Comparison of ENCODE assay signal across 20 mouse cellular contexts in the genomic region with DNA sequence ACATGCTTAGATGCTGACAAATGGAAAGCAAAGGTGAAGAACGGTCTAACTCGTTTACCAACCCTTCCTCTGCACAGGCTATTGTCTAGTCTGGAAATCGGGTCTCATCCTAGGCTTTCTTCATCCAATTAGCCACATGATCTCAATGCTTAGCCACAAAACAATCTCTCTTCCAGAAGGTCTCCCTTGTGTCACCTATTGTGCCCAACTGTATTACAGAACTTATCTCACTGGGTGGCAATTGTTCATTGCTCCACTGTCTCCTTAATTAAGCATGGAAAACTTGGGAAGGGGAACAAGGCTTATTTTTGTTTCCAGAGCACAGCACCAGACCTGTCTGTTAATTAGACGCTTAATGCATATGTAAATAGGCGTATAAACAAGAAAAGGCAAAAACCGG. TPM values are rescaled to one million over a fixed set of nuclear protein-coding genes. Genes with fewer than 3 reads are reported as not detected.
DNase-seq lines count a peak whose midpoint lies in the region; ATAC-seq and TF ChIP-seq lines count a peak whose summit lies in the region.
"Had no signal": no experiment of that assay in that cellular context is flagged by ENCODE, and none has a peak within 500 bp of the region (broad histone marks: within the 10 kb centered on the region; RNA-seq: fewer than 3 reads in every experiment).

No protein-coding gene starts in this region.

- no peak overlapping the region for H3K4me3 ChIP-seq in forebrain, embryonic 13.5 days
- H3K4me3 ChIP-seq in forebrain, embryonic 15.5 days: no peak overlapping the region
- H3K4me3 ChIP-seq in forebrain, embryonic 16.5 days (replicated peaks; ENCODE audit: low read length): no peak overlapping the region
- H3K4me3 ChIP-seq: heart, adult 2 months; hindbrain, embryonic 12.5 days; hindbrain, embryonic 15.5 days had no signal

- no peak for TF ChIP-seq CTCF in brain, embryonic 14.5 days (IDR thresholded peaks at IDR 0.05; ENCODE audit: borderline replicate concordance, extremely low read depth, insufficient read depth, insufficient read length)

- H3K36me3 ChIP-seq in forebrain, embryonic 13.5 days (ENCODE audit: poor library complexity, severe bottlenecking): no peaks in the 10 kb centered on the region
- no peaks in the 10 kb centered on the region for H3K36me3 ChIP-seq in forebrain, embryonic 15.5 days
- H3K36me3 ChIP-seq in forebrain, embryonic 16.5 days (ENCODE audit: control insufficient read depth, insufficient read depth): no peaks in the 10 kb centered on the region
- H3K36me3 ChIP-seq: hindbrain, embryonic 12.5 days; hindbrain, embryonic 15.5 days had no signal

- H3K4me1 ChIP-seq in forebrain, embryonic 13.5 days: peaks cover 12% of the 10 kb centered on the region
- H3K4me1 ChIP-seq in forebrain, embryonic 15.5 days: no peaks in the 10 kb centered on the region
- no peaks in the 10 kb centered on the region for H3K4me1 ChIP-seq in forebrain, embryonic 16.5 days (replicated peaks; ENCODE audit: control insufficient read depth, insufficient read depth, low read length)
- H3K4me1 ChIP-seq: hindbrain, embryonic 12.5 days; hindbrain, embryonic 15.5 days had no signal

- H3K27me3 ChIP-seq in forebrain, embryonic 13.5 days: no peaks in the 10 kb centered on the region
- H3K27me3 ChIP-seq in forebrain, embryonic 15.5 days: no peaks in the 10 kb centered on the region
- no peaks in the 10 kb centered on the region for H3K27me3 ChIP-seq in forebrain, embryonic 16.5 days (replicated peaks; ENCODE audit: control insufficient read depth, insufficient read depth, low read length)
- H3K27me3 ChIP-seq: hindbrain, embryonic 12.5 days; hindbrain, embryonic 15.5 days had no signal

- no peak overlapping the region for H3K4me2 ChIP-seq in forebrain, embryonic 13.5 days
- H3K4me2 ChIP-seq in forebrain, embryonic 15.5 days (replicated peaks): no peak overlapping the region
- H3K4me2 ChIP-seq in forebrain, embryonic 16.5 days (ENCODE audit: low read length): no peak overlapping the region
- H3K4me2 ChIP-seq: heart, embryonic 11.5 days; hindbrain, embryonic 12.5 days; hindbrain, embryonic 15.5 days had no signal

- no peak overlapping the region for H3K9ac ChIP-seq in forebrain, embryonic 13.5 days
- no peak overlapping the region for H3K9ac ChIP-seq in forebrain, embryonic 15.5 days (replicated peaks)
- no peak overlapping the region for H3K9ac ChIP-seq in forebrain, embryonic 16.5 days (replicated peaks; ENCODE audit: low read depth, low read length)
- H3K9ac ChIP-seq: hindbrain, embryonic 12.5 days; hindbrain, embryonic 15.5 days had no signal

- DNase-seq in brain, embryonic 14.5 days (ENCODE audit: low read depth): peak; percentile 80
- DNase-seq in right cerebral cortex, postnatal 25 days: no peak
- DNase-seq in ovary, postnatal 36 days (ENCODE audit: low spot score): no peak
- DNase-seq: adrenal gland, adult 8-10 months; adrenal gland, postnatal 25 days; cerebellum, adult 18-20 months; cerebellum, adult 9-10 months; cerebellum, postnatal 14 days; gastrocnemius, postnatal 10 days; gastrocnemius, postnatal 36 days; heart, adult 2 months had no signal

- peak; percentile 73 for ATAC-seq in forebrain, embryonic 13.5 days
- ATAC-seq in forebrain, embryonic 15.5 days (replicated peaks): no peak
- peak; percentile 52; the same call in 1 of the 2 replicates for ATAC-seq in forebrain, embryonic 16.5 days
- ATAC-seq: activated CD4-positive, CD25-positive, alpha-beta regulatory T cell, adult 4 months; CD4-positive, CD25-positive, alpha-beta regulatory T cell, adult 4 months; intestine, postnatal 0 days had no signal

- TF ChIP-seq POLR2A in brain, embryonic 14.5 days (IDR thresholded peaks at IDR 0.05; ENCODE audit: borderline replicate concordance, extremely low read depth, insufficient read depth, insufficient read length, poor library complexity, severe bottlenecking): no peak

- H3K9me3 ChIP-seq in forebrain, embryonic 13.5 days (replicated peaks): no peaks in the 10 kb centered on the region
- no peaks in the 10 kb centered on the region for H3K9me3 ChIP-seq in forebrain, embryonic 15.5 days
- no peaks in the 10 kb centered on the region for H3K9me3 ChIP-seq in forebrain, embryonic 16.5 days (ENCODE audit: control insufficient read depth, low read length)
- H3K9me3 ChIP-seq: hindbrain, embryonic 12.5 days; hindbrain, embryonic 15.5 days had no signal

- no peak overlapping the region for H3K27ac ChIP-seq in forebrain, embryonic 13.5 days
- H3K27ac ChIP-seq in forebrain, embryonic 15.5 days (replicated peaks): no peak overlapping the region
- H3K27ac ChIP-seq in forebrain, embryonic 16.5 days (ENCODE audit: low read length): no peak overlapping the region
- H3K27ac ChIP-seq: heart, adult 2 months; hindbrain, embryonic 12.5 days; hindbrain, embryonic 15.5 days had no signal

- 28% methylated on average over 6 of the region's 6 CpGs for WGBS in forebrain, embryonic 13.5 days
- WGBS in forebrain, embryonic 15.5 days: 11% methylated on average over 6 of the region's 6 CpGs
- WGBS in forebrain, embryonic 16.5 days: 10% methylated on average over 6 of the region's 6 CpGs

RNA-seq across cellular contexts. Expression of a gene that starts 36.8 kb away (rescaled TPM):
- polyA plus RNA-seq in forebrain, embryonic 13.5 days (2015; fragmentation: Nextera tagmentation; extraction: Ambion mirVana): 336 and 349 TPM in 2 replicates
- polyA plus RNA-seq in forebrain, embryonic 15.5 days (2015; fragmentation: Nextera tagmentation; extraction: Ambion mirVana): 373 and 380 TPM in 2 replicates
- polyA plus RNA-seq in brain, embryonic 14.5 days (2012; rRNA removed): 299 and 302 TPM in 2 replicates
- 410 and 433 TPM in 2 replicates for polyA plus RNA-seq in forebrain, embryonic 16.5 days (2015; fragmentation: Nextera tagmentation; extraction: Ambion mirVana)
